Mouse (Mus musculus) retina, postnatal 1 day (tissue): Measurements from ENCODE around the gene Sh2b1.

Experiments used
- DNase-seq: peaks from one replicate; pipeline ENCODE4 v3.0.0-alpha.2; 2012

Sh2b1 gene

GRCm38 (mm10) chr7:126453861-126454260 lies 21.4 kb downstream of the Sh2b1 start:
- DNase-seq: no peak

- DNase-seq: no peak
Measured at GRCm38 (mm10) chr7:126452244-126452643, 23.0 kb downstream of the Sh2b1 start.

- DNase-seq: no peak
Measured at GRCm38 (mm10) chr7:126450641-126451040, 24.6 kb downstream of the Sh2b1 start.

GRCm38 (mm10) chr7:126449991-126450390 lies 25.2 kb downstream of the Sh2b1 start:
- no peak for DNase-seq

- no peak for DNase-seq
Measured at GRCm38 (mm10) chr7:126448481-126448880, 26.7 kb downstream of the Sh2b1 start.

- DNase-seq: no peak
Measured at GRCm38 (mm10) chr7:126446217-126446616, 29.0 kb downstream of the Sh2b1 start.

GRCm38 (mm10) chr7:126445104-126445815 lies 30.0 kb downstream of the Sh2b1 start:
- DNase-seq: no peak

- no peak for DNase-seq
Measured at GRCm38 (mm10) chr7:126444536-126444935, 30.7 kb downstream of the Sh2b1 start.

- DNase-seq: no peak
Measured at GRCm38 (mm10) chr7:126443997-126444396, 31.2 kb downstream of the Sh2b1 start.

GRCm38 (mm10) chr7:126440134-126440533 lies 35.1 kb downstream of the Sh2b1 start:
- DNase-seq: no peak

- peak; percentile 80 for DNase-seq
Measured at GRCm38 (mm10) chr7:126436851-126437250, 38.4 kb downstream of the Sh2b1 start.

- DNase-seq: no peak
Measured at GRCm38 (mm10) chr7:126435801-126436200, 39.4 kb downstream of the Sh2b1 start.

- DNase-seq: no peak
Measured at GRCm38 (mm10) chr7:126434726-126435125, 40.5 kb downstream of the Sh2b1 start.

GRCm38 (mm10) chr7:126430167-126430566 lies 45.1 kb downstream of the Sh2b1 start:
- DNase-seq: no peak

GRCm38 (mm10) chr7:126429503-126429898 lies 45.7 kb downstream of the Sh2b1 start:
- no peak for DNase-seq

- peak; percentile 95 for DNase-seq
Measured at GRCm38 (mm10) chr7:126428631-126429502, 46.4 kb downstream of the Sh2b1 start, which contains the start of gene Rabep2. Gene Rabep2 (plus strand): TSS chr7:126428759.

- no peak for DNase-seq
Measured at GRCm38 (mm10) chr7:126428154-126428553, 47.1 kb downstream of the Sh2b1 start.

GRCm38 (mm10) chr7:126427323-126427860 lies 47.8 kb downstream of the Sh2b1 start:
- peak; percentile 59 for DNase-seq

GRCm38 (mm10) chr7:126424161-126424560 lies 51.1 kb downstream of the Sh2b1 start:
- no peak for DNase-seq

GRCm38 (mm10) chr7:126421756-126422155 lies 53.5 kb downstream of the Sh2b1 start:
- DNase-seq: no peak

- DNase-seq: no peak
Measured at GRCm38 (mm10) chr7:126418496-126418895, 56.7 kb downstream of the Sh2b1 start.

- DNase-seq: no peak
Measured at GRCm38 (mm10) chr7:126417606-126418005, 57.6 kb downstream of the Sh2b1 start.

- DNase-seq: peak; percentile 24
Measured at GRCm38 (mm10) chr7:126417045-126417444, 58.2 kb downstream of the Sh2b1 start.
